Mouse (Mus musculus) forebrain, embryonic 15.5 days (tissue): ENCODE measurements at regions not wholly inside any gene's neighbourhood (a gene's known extent, or its start where the extent isn't known, plus 50 kb on each side); places are given as distances from the start of the nearest gene placed in this dataset.
"Not testable (repeated sequence)": the region's sequence is repeated elsewhere in the genome, so short reads cannot be mapped to it uniquely, and the experiment has no call there.

ENCODE experiments used
- ATAC-seq: fragments of 200-750 bp; cut with Nextera tagmentation; replicated peaks from 2 replicates; pipeline ENCODE4 v1.8.0; 2017; ENCODE audit warnings: mild to moderate bottlenecking, moderate TSS enrichment, moderate library complexity
- H3K27ac ChIP-seq: fragments of 300-500 bp; sonication (generic); replicated peaks from 2 replicates; pipeline ENCODE4 v1.5.1; 2015; ENCODE audit warnings: mild to moderate bottlenecking, inconsistent platforms
- H3K27me3 ChIP-seq: fragments of 300-500 bp; sonication (generic); 2 replicates; pipeline ENCODE4 v1.6.1; 2015; ENCODE audit warnings: inconsistent platforms
- H3K36me3 ChIP-seq: fragments of 300-500 bp; sonication (generic); 2 replicates; pipeline ENCODE4 v1.6.1; 2015; ENCODE audit warnings: mild to moderate bottlenecking, inconsistent platforms
- H3K4me1 ChIP-seq: fragments of 300-500 bp; sonication (generic); 2 replicates; pipeline ENCODE4 v1.6.1; 2015; ENCODE audit warnings: inconsistent platforms
- H3K4me2 ChIP-seq: fragments of 300-500 bp; sonication (generic); replicated peaks from 2 replicates; pipeline ENCODE4 v1.6.1; 2015; ENCODE audit warnings: mild to moderate bottlenecking, inconsistent platforms
- H3K4me3 ChIP-seq: fragments of 300-500 bp; sonication (generic); 2 replicates; pipeline ENCODE4 v1.5.1; 2015; ENCODE audit warnings: mild to moderate bottlenecking, inconsistent platforms
- H3K9ac ChIP-seq: fragments of 300-500 bp; sonication (generic); replicated peaks from 2 replicates; pipeline ENCODE4 v1.6.1; 2015; ENCODE audit warnings: mild to moderate bottlenecking, inconsistent platforms
- H3K9me3 ChIP-seq: fragments of 300-500 bp; sonication (generic); 2 replicates; pipeline ENCODE4 v1.6.1; 2016; ENCODE audit warnings: inconsistent platforms
- WGBS: fragments of 180-500 bp; shearing (Covaris S2); methylation state at CpG from one replicate; pipeline ENCODE4 v1.1.7; 2015; ENCODE audit warnings: mixed read lengths; 5-methylcytosine and 5-hydroxymethylcytosine counted together

GRCm38 (mm10) chr17:82348636-82349035 lies 610.5 kb upstream of the Slc8a1 start:
- no peak for ATAC-seq

DNA sequence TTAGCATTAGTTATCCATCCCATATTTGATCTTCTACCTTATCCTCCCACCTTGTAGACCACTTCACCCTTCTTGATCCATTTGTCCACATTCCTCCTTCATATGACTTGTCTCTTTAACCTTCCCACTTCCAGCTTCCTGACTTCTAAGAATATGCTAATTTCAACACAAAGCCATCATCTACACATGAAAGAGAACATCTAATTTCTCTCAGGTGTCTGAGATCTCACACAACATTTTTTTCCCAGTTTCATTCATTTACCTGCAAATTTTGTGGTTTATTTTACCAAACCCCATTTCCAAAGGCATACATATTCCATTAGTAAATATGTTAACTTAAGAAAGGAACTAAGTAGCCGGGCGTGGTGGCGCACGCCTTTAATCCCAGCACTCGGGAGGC lies 593.3 kb upstream of the Slc8a1 start:
- no peak overlapping the region for H3K27ac ChIP-seq
- no peak for ATAC-seq
- H3K9ac ChIP-seq: no peak overlapping the region
- no peaks in the 10 kb centered on the region for H3K27me3 ChIP-seq
- H3K4me1 ChIP-seq: no peaks in the 10 kb centered on the region
- no peaks in the 10 kb centered on the region for H3K36me3 ChIP-seq
- H3K4me3 ChIP-seq: no peak overlapping the region
- H3K4me2 ChIP-seq: no peak overlapping the region
- WGBS: 95% methylated on average over 5 of the region's 5 CpGs
- H3K9me3 ChIP-seq: no peaks in the 10 kb centered on the region

More at GRCm38 (mm10) chr17:82348636-82349035, 610.5 kb upstream of the Slc8a1 start:
- Histone ChIP-seq H3K27me3 (no peaks in the 10 kb centered on the region), H3K36me3 (no peaks in the 10 kb centered on the region), H3K4me3 (no peak overlapping the region), H3K9me3 (no peaks in the 10 kb centered on the region), H3K9ac (no peak overlapping the region), H3K27ac (no peak overlapping the region), H3K4me2 (no peak overlapping the region), H3K4me1 (no peaks in the 10 kb centered on the region)

DNA sequence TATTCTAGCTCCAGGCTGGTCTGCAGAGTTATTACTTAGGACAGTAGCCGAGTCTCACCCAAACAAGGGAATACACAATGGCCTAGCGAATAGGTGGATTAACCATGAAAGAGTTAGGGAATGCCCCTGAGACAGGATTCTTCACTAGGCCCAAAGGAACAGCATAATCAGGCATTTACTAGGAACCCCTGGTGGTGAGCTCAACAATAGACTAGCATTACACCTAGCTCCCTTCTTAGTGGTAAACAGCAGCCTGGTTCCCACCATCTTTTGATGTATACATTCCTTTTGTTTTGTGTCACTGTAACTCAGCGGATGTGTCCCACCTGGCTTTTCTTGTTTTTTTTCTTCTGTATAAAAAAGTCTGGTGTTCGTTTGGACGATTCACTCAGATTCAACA lies 574.0 kb upstream of the Slc8a1 start:
- Histone ChIP-seq H3K4me1 (no peaks in the 10 kb centered on the region), H3K9me3 (no peaks in the 10 kb centered on the region), H3K27ac (no peak overlapping the region), H3K9ac (no peak overlapping the region), H3K27me3 (no peaks in the 10 kb centered on the region), H3K36me3 (no peaks in the 10 kb centered on the region), H3K4me2 (no peak overlapping the region), H3K4me3 (no peak overlapping the region)
- no peak for ATAC-seq
- WGBS: 62% methylated on average over 5 of the region's 5 CpGs

DNA sequence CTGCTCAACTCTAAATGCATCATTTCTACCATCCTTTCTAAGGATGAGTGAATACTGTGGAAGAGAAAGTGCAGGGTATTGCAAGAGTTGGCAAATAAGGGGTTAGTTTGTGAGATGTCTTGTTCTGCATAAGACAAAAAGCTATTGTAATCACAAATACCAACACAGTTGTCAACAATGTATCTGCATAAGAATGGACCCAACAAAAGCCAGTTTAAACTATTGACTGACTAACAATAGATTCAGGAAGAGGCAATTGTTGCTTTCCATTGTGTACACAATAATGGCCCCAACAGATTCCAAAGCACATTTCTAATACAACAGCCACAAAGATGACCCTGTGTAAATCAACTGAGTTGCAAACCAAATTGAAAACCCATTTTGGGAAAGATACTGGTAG lies 568.2 kb upstream of the Slc8a1 start:
- H3K9me3 ChIP-seq: no peaks in the 10 kb centered on the region
- no peaks in the 10 kb centered on the region for H3K36me3 ChIP-seq
- H3K27ac ChIP-seq: no peak overlapping the region
- no peak overlapping the region for H3K4me2 ChIP-seq
- no peak overlapping the region for H3K9ac ChIP-seq
- no peaks in the 10 kb centered on the region for H3K27me3 ChIP-seq
- no peaks in the 10 kb centered on the region for H3K4me1 ChIP-seq
- no peak overlapping the region for H3K4me3 ChIP-seq
- ATAC-seq: no peak

GRCm38 (mm10) chr17:82277728-82278127 lies 539.6 kb upstream of the Slc8a1 start:
- H3K9me3 ChIP-seq: no peaks in the 10 kb centered on the region
- H3K4me3 ChIP-seq: no peak overlapping the region
- H3K9ac ChIP-seq: no peak overlapping the region
- 86% methylated on average over 3 of the region's 3 CpGs for WGBS
- no peaks in the 10 kb centered on the region for H3K27me3 ChIP-seq
- H3K36me3 ChIP-seq: no peaks in the 10 kb centered on the region
- no peaks in the 10 kb centered on the region for H3K4me1 ChIP-seq
- no peak overlapping the region for H3K4me2 ChIP-seq
- no peak overlapping the region for H3K27ac ChIP-seq
- no peak for ATAC-seq

DNA sequence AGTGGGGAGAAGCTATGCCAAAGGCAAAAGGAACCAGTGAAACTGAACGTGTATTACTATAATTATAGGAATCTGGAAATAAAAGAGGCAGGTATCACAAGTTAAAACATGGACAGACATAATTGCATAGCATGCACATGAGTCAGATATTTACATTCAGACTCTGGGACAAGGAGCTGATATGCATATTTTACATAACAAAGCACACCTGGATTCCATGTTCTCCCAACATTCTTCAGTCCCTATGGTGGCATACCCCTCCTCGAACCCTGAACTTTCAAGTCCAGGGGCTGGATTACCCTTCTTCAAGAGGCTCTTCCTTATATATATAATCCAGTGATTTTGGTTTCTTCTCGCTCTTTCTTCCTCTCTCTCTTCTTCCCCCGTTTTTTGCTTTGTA lies 535.8 kb upstream of the Slc8a1 start:
- no peak overlapping the region for H3K27ac ChIP-seq
- no peaks in the 10 kb centered on the region for H3K9me3 ChIP-seq
- no peaks in the 10 kb centered on the region for H3K36me3 ChIP-seq
- no peaks in the 10 kb centered on the region for H3K27me3 ChIP-seq
- H3K4me3 ChIP-seq: no peak overlapping the region
- no peaks in the 10 kb centered on the region for H3K4me1 ChIP-seq
- 83% methylated on average over 4 of the region's 4 CpGs for WGBS
- ATAC-seq: no peak
- H3K4me2 ChIP-seq: no peak overlapping the region
- H3K9ac ChIP-seq: no peak overlapping the region

- Histone ChIP-seq H3K4me2 (no peak overlapping the region), H3K27me3 (no peaks in the 10 kb centered on the region), H3K36me3 (no peaks in the 10 kb centered on the region), H3K9me3 (no peaks in the 10 kb centered on the region), H3K9ac (no peak overlapping the region), H3K4me1 (no peaks in the 10 kb centered on the region), H3K4me3 (no peak overlapping the region), H3K27ac (no peak overlapping the region)
- 97% methylated on average over 1 of the region's 1 CpGs for WGBS
- no peak for ATAC-seq
Observed at GRCm38 (mm10) chr17:82272845-82273244, 534.7 kb upstream of the Slc8a1 start.

DNA sequence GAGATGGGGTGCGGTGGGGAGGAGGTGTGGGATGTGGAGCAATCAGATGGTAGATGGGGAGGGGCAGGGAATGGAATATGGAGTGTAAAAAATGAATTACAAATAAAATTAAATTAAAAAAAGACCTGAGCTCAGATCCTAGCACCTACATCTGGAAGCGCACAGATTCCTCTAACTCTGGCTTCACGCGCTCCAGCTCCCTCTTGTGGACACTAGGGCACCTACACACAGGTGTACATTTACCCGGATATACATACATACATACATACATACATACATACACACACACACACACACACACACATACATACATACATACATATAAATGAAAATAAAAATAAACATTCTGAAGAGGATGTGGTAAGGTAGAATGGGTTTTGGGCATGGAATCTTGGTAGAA lies 528.7 kb upstream of the Slc8a1 start:
- WGBS: over 99% methylated on average over 5 of the region's 5 CpGs
- H3K4me2 ChIP-seq, H3K27me3 ChIP-seq, H3K36me3 ChIP-seq, H3K9ac ChIP-seq, H3K4me1 ChIP-seq, ATAC-seq, H3K27ac ChIP-seq, H3K9me3 ChIP-seq, H3K4me3 ChIP-seq: not testable (repeated sequence)

DNA sequence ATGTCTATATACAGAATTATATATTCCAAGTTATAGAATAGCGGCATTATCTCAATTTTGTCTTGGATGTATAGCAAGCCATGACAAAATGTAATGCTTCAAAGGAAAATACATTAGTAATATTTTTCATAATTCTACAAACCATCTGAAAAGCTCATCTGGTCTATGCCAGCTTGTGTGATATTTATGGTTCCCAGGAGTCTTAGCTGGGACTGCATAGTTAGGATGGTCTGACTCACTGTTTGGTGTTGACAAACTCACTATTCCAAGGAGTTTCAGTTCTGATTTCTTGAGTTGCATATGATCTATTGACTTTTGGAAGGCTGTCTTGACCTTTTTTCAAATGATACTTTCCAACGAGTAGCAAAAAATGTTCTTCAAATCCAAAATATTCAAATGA lies 514.2 kb upstream of the Slc8a1 start:
- no peak for ATAC-seq
- WGBS: 81% methylated on average over 2 of the region's 2 CpGs

DNA sequence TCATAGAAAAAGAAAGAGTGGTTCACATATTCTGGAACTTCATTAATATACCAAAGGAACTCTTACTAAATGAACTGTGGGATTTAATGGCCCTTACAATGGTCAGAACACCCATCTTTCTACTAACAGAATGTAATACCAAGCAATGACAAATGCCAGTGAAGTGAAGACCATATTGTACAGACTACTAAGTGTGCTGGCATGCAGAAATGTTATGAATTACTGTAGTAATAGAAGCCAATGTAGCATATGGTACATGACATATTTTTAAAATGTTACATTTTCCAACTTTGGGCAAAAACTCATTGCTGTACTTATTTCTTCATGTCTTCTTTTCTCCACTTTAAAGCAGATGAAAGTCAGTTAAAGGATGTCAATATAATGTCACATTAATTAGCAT lies 513.7 kb upstream of the Slc8a1 start:
- H3K36me3 ChIP-seq: no peaks in the 10 kb centered on the region
- no peaks in the 10 kb centered on the region for H3K9me3 ChIP-seq
- H3K27ac ChIP-seq: no peak overlapping the region
- no peaks in the 10 kb centered on the region for H3K27me3 ChIP-seq
- no peak overlapping the region for H3K9ac ChIP-seq
- no peak overlapping the region for H3K4me3 ChIP-seq
- H3K4me2 ChIP-seq: no peak overlapping the region
- no peaks in the 10 kb centered on the region for H3K4me1 ChIP-seq
- peak; percentile 58; the same call in 1 of the 2 replicates for ATAC-seq

More for the DNA sequence above, 514.2 kb upstream of the Slc8a1 start:
- H3K4me1 ChIP-seq: no peaks in the 10 kb centered on the region
- H3K36me3 ChIP-seq: no peaks in the 10 kb centered on the region
- no peaks in the 10 kb centered on the region for H3K27me3 ChIP-seq
- no peak overlapping the region for H3K4me2 ChIP-seq
- H3K4me3 ChIP-seq: no peak overlapping the region
- no peak overlapping the region for H3K9ac ChIP-seq
- no peaks in the 10 kb centered on the region for H3K9me3 ChIP-seq
- no peak overlapping the region for H3K27ac ChIP-seq

- H3K4me3 ChIP-seq: no peak overlapping the region
- H3K9me3 ChIP-seq: no peaks in the 10 kb centered on the region
- no peak overlapping the region for H3K9ac ChIP-seq
- no peak for ATAC-seq
- H3K36me3 ChIP-seq: no peaks in the 10 kb centered on the region
- no peak overlapping the region for H3K27ac ChIP-seq
- H3K4me1 ChIP-seq: no peaks in the 10 kb centered on the region
- no peak overlapping the region for H3K4me2 ChIP-seq
- no peaks in the 10 kb centered on the region for H3K27me3 ChIP-seq
- 50% methylated on average over 1 of the region's 1 CpGs for WGBS
Observed at GRCm38 (mm10) chr17:82238361-82238760, 500.2 kb upstream of the Slc8a1 start.

DNA sequence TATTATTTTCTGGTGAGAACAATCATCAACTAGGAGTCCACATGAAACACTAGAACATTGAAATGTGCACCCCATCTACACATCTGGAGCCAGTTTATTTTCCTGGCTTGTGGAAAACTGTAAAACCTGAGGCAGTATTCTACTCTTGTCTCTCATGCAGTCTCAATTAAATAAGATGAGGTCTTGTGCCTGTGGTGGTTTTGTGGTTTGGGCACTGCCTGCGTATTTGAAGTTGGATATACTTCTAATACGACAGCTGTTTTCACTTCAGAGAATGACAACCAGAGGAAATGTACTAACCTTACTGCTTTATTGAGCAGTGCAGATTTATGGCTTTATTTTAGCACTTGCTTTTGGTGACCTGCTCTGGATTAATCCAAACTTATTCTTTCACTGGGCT lies 499.3 kb upstream of the Slc8a1 start:
- Histone ChIP-seq H3K4me2 (no peak overlapping the region), H3K27me3 (no peaks in the 10 kb centered on the region), H3K9ac (no peak overlapping the region), H3K4me1 (no peaks in the 10 kb centered on the region), H3K36me3 (no peaks in the 10 kb centered on the region), H3K27ac (no peak overlapping the region), H3K4me3 (no peak overlapping the region), H3K9me3 (no peaks in the 10 kb centered on the region)
- no peak for ATAC-seq
- 92% methylated on average over 2 of the region's 2 CpGs for WGBS

DNA sequence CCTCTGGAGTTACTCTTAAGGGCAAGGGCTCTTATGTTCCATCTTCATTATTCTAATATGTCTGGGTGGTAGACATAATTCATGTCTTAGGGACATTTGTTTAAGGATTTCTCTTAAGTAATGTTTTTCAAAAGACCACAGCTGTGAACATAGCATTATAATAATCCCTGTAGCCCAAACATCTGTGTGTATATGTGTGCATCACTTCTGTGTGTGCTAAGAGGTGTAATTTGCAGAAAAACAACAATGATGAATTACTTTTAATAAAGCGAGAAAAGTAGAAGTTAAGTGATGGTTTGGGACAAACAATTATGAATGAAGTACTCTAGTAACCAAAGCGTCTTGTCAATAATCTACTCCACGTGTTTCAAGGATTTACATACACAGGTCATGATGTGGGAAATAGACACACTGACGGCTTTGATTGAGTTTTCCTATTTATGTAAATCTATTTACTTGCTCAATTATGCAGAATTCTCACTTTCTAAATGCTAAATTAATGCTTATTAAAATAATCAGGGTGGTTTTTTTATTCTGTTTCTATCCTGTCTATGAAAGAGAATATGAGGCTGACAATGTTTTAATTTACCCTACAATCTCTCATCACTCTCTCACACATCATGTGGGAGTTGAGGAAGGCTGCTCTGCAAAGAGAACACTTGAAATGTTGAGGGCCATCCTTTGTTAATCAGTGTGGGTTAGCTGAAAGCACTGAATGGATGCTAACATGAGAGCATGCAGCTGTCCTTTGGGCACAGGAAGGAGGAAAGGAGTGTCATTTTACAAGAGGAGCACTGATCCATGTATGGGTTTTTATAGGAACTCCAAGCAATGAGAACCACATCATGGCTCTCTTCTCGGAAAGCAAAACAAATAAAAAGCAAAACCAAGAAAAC lies 477.8 kb upstream of the Slc8a1 start:
- Histone ChIP-seq H3K9ac (no peak overlapping the region), H3K27ac (no peak overlapping the region), H3K36me3 (no peaks in the 10 kb centered on the region), H3K9me3 (no peaks in the 10 kb centered on the region), H3K4me2 (no peak overlapping the region), H3K4me1 (no peaks in the 10 kb centered on the region), H3K27me3 (no peaks in the 10 kb centered on the region), H3K4me3 (no peak overlapping the region)
- 73% methylated on average over 5 of the region's 5 CpGs for whole genome bisulfite sequencing
- peak; percentile 70 for ATAC-seq
